ENCODE assay signal across 22 mouse cellular contexts in genomic region chr16:4767012-4767790, GRCm38 (mm10). TPM values are rescaled to one million over a fixed set of nuclear protein-coding genes. Genes with fewer than 3 reads are reported as not detected.
DNase-seq lines count a peak whose midpoint lies in the region; ATAC-seq and TF ChIP-seq lines count a peak whose summit lies in the region.
"Had no signal": no experiment of that assay in that cellular context is flagged by ENCODE, and none has a peak within 500 bp of the region (broad histone marks: within the 10 kb centered on the region; RNA-seq: fewer than 3 reads in every experiment).

No protein-coding gene starts in this region.

- peak overlapping the region; percentile 39; the same call in 1 of the 2 replicates for H3K27ac ChIP-seq in layer of hippocampus, adult 2 months
- H3K27ac ChIP-seq: hindbrain, embryonic 15.5 days; left cerebral cortex, adult 2 months; macrophage; midbrain, embryonic 10.5 days; stomach, embryonic 15.5 days had no signal

- H3K4me3 ChIP-seq in layer of hippocampus, adult 2 months = no peak overlapping the region
- H3K4me3 ChIP-seq: hindbrain, embryonic 15.5 days; left cerebral cortex, adult 2 months; midbrain, embryonic 10.5 days; myocyte; stomach, embryonic 15.5 days had no signal

- ATAC-seq in erythroblast, adult 5-6 weeks (replicated peaks; ENCODE audit: low FRiP score, poor library complexity, severe bottlenecking) = no peak
- ATAC-seq: intestine, postnatal 0 days; liver, postnatal 0 days; lung, postnatal 0 days; midbrain, embryonic 16.5 days had no signal

- no peak for TF ChIP-seq CTCF in layer of hippocampus, adult 2 months (conservative IDR thresholded peaks at IDR 0.05)

- DNase-seq in cerebellum, postnatal 10 days = peak; percentile 69 to 74
- no peak for DNase-seq in cerebellum, adult 9-11 months
- DNase-seq in layer of hippocampus, adult 2 months (ENCODE audit: low spot score in 2 of 2) = no peak
- DNase-seq in layer of hippocampus, adult 9-11 months = no peak
- peak; percentile 53 to 64 for DNase-seq in gastrocnemius, adult 8-10 months (ENCODE audit: low spot score in 2 of 2)
- DNase-seq in right cerebral cortex, postnatal 4 days = no peak
- DNase-seq: adrenal gland, postnatal 36 days; cerebellum, adult 11-12 months; cerebellum, postnatal 36 days; kidney, postnatal 25 days; liver, postnatal 0 days; thymus, postnatal 36 days had no signal

RNA-seq across cellular contexts. Expression of gene Cdip1, which starts 22.9 kb away (rescaled TPM):
- 100 to 1,000 TPM; 230 to 241 TPM for total RNA-seq in layer of hippocampus, adult 2 months (2021)
- 10 to 100 TPM; 68.2 to 77.8 (median 71.6) TPM for total RNA-seq in gastrocnemius, adult 8-10 months (2022)
- 2.5 and 4.0 TPM in 2 replicates for total RNA-seq in erythroblast, adult 5-6 weeks (2015; ENCODE audit: low replicate concordance)
- 2.1 and 3.2 TPM in 2 replicates for total RNA-seq in erythroblast, adult 5-6 weeks (2017; ENCODE audit: low replicate concordance)

RNA-seq across cellular contexts. Expression of gene Hmox2, which starts 41.0 kb away (rescaled TPM):
- 10 to 100 TPM; 91.8 to 92.0 TPM for total RNA-seq in layer of hippocampus, adult 2 months (2021)
- total RNA-seq in gastrocnemius, adult 8-10 months (2022) = 10 to 100 TPM; 38.6 to 42.3 (median 41.9) TPM
- total RNA-seq in erythroblast, adult 5-6 weeks (2015; ENCODE audit: low replicate concordance) = 13.3 and 22.6 TPM in 2 replicates
- 15.4 and 18.8 TPM in 2 replicates for total RNA-seq in erythroblast, adult 5-6 weeks (2017; ENCODE audit: low replicate concordance)

RNA-seq across cellular contexts. Expression of gene Nmral1, which starts 48.0 kb away (rescaled TPM):
- total RNA-seq in layer of hippocampus, adult 2 months (2021) = 10 to 100 TPM; 16.8 to 17.4 TPM
- total RNA-seq in gastrocnemius, adult 8-10 months (2022) = 1 to 10 TPM; 1.9 to 3.3 (median 2.8) TPM
- total RNA-seq in erythroblast, adult 5-6 weeks (2015; ENCODE audit: low replicate concordance) = 4.6 and 14.4 TPM in 2 replicates
- total RNA-seq in erythroblast, adult 5-6 weeks (2017; ENCODE audit: low replicate concordance) = 10.6 and 16.4 TPM in 2 replicates

Comparison
In these comparisons a context has a peak if more than half of its experiments do, and no peak if none do; other contexts are left out.
1. DNase-seq: peak in cerebellum, postnatal 10 days (2 of 2) and gastrocnemius, adult 8-10 months (2 of 2); none in cerebellum, adult 9-11 months (single experiment), layer of hippocampus, adult 2 months (0 of 2), layer of hippocampus, adult 9-11 months (single experiment) and right cerebral cortex, postnatal 4 days (single experiment).
2. RNA of gene Cdip1, which starts 22.9 kb away (total RNA-seq): 230 to 241 TPM in layer of hippocampus, adult 2 months and 68.2 to 77.8 TPM in gastrocnemius, adult 8-10 months; 2.1 to 4.0 TPM in erythroblast, adult 5-6 weeks; every median in the first group is over 10 times any median in the second.